Mouse (Mus musculus) CD4-positive naive resting alpha-beta T cell, adult 76 days (primary cell): ENCODE data around the gene Zic3. TPM values are rescaled to one million over a fixed set of nuclear protein-coding genes. Genes with fewer than 3 reads are reported as not detected.

ENCODE experiments used
- total RNA-seq: library from RNA; stranded (reverse); gene quantifications from one replicate; pipeline ENCODE4 v1.2.4, GENCODE M21; 2023

Gene Zic3
- total RNA-seq, result not detected

GRCm38 (mm10) chrX:58022400-58022799 is at the start of gene Zic3:
Gene Zic3 (plus strand): TSS chrX:58022700.

